Mouse (Mus musculus): ENCODE results near the gene Limk2.

- TF ChIP-seq HCFC1 (IDR thresholded peaks at IDR 0.05; ENCODE audit: borderline replicate concordance, insufficient read depth, low read length) (no peak), ZC3H11A (IDR thresholded peaks at IDR 0.05; ENCODE audit: borderline replicate concordance, low read depth, low read length) (no peak)
Observed at GRCm38 (mm10) chr11:3352990-3353585, 55.9 kb downstream of the Limk2 start.
